Mouse (Mus musculus): ENCODE data around the gene Otop2.

GRCm38 (mm10) chr11:115329339-115329738, 22.4 kb downstream of the Otop2 start:
- TF ChIP-seq GATA1 (IDR thresholded peaks at IDR 0.05; ENCODE audit: borderline replicate concordance, low read length) (no peak), FLI1 (IDR thresholded peaks at IDR 0.05; ENCODE audit: low read length) (no peak)

Data from megakaryocyte, embryonic 14.5 days (primary cell).